Mouse (Mus musculus): Measurements from ENCODE around the gene Ucma.
"Not testable (repeated sequence)": the region's sequence is repeated elsewhere in the genome, so short reads cannot be mapped to it uniquely, and the experiment has no call there.

Gene Ucma

GRCm38 (mm10) chr2:4975807-4976206, at the start of gene Ucma:
Gene Ucma, plus strand, starts transcription at chr2:4976122.
- no peak for DNase-seq (ENCODE audit: low spot score)

GRCm38 (mm10) chr2:4927391-4927790, 48.5 kb upstream of the Ucma start:
- no peak for DNase-seq (ENCODE audit: low spot score)

- no peak for DNase-seq (ENCODE audit: low spot score)
Observed at GRCm38 (mm10) chr2:4929230-4929629, 46.7 kb upstream of the Ucma start.

GRCm38 (mm10) chr2:4934516-4934915, 41.4 kb upstream of the Ucma start:
- no peak for DNase-seq (ENCODE audit: low spot score)

- no peak for DNase-seq (ENCODE audit: low spot score)
Observed at GRCm38 (mm10) chr2:4937931-4938330, 38.0 kb upstream of the Ucma start.

- DNase-seq (ENCODE audit: low spot score): no peak
Observed at GRCm38 (mm10) chr2:4940861-4941260, 35.1 kb upstream of the Ucma start.

- DNase-seq (ENCODE audit: low spot score): not testable (repeated sequence)
Observed at GRCm38 (mm10) chr2:4949691-4950090, 26.2 kb upstream of the Ucma start.

- DNase-seq (ENCODE audit: low spot score): no peak
Observed at GRCm38 (mm10) chr2:4950986-4951385, 24.9 kb upstream of the Ucma start.

- DNase-seq (ENCODE audit: low spot score): no peak
Observed at GRCm38 (mm10) chr2:4954216-4954760, 21.6 kb upstream of the Ucma start.

GRCm38 (mm10) chr2:4958039-4958438, 17.9 kb upstream of the Ucma start:
- no peak for DNase-seq (ENCODE audit: low spot score)

- no peak for DNase-seq (ENCODE audit: low spot score)
Observed at GRCm38 (mm10) chr2:4967806-4968205, 8.1 kb upstream of the Ucma start.

- DNase-seq (ENCODE audit: low spot score): no peak
Observed at GRCm38 (mm10) chr2:4969083-4969482, 6.8 kb upstream of the Ucma start.

- no peak for DNase-seq (ENCODE audit: low spot score)
Observed at GRCm38 (mm10) chr2:4978091-4978490, 2.2 kb downstream of the Ucma start.

GRCm38 (mm10) chr2:4983987-4984386, 8.1 kb downstream of the Ucma start:
- no peak for DNase-seq (ENCODE audit: low spot score)

- no peak for DNase-seq (ENCODE audit: low spot score)
Observed at GRCm38 (mm10) chr2:4985000-4985399, 9.1 kb downstream of the Ucma start.

- no peak for DNase-seq (ENCODE audit: low spot score)
Observed at GRCm38 (mm10) chr2:4986798-4987197, 10.9 kb downstream of the Ucma start.

- DNase-seq (ENCODE audit: low spot score): no peak
Observed at GRCm38 (mm10) chr2:4987388-4988180, 11.7 kb downstream of the Ucma start.

- no peak for DNase-seq (ENCODE audit: low spot score)
Observed at GRCm38 (mm10) chr2:4988826-4989424, 13.0 kb downstream of the Ucma start.

- no peak for DNase-seq (ENCODE audit: low spot score)
Observed at GRCm38 (mm10) chr2:4993584-4993983, 17.7 kb downstream of the Ucma start.

GRCm38 (mm10) chr2:4994436-4994835, 18.5 kb downstream of the Ucma start:
- DNase-seq (ENCODE audit: low spot score): no peak

- DNase-seq (ENCODE audit: low spot score): no peak
Observed at GRCm38 (mm10) chr2:4995646-4996045, 19.7 kb downstream of the Ucma start.

GRCm38 (mm10) chr2:4996421-4996824, 20.5 kb downstream of the Ucma start:
- DNase-seq (ENCODE audit: low spot score): no peak

- DNase-seq (ENCODE audit: low spot score): no peak
Observed at GRCm38 (mm10) chr2:4998905-4999304, 23.0 kb downstream of the Ucma start.

Data from testis, postnatal 14 days (tissue).